Comparison of ENCODE assay signal across 17 mouse cellular contexts in the genomic region with DNA sequence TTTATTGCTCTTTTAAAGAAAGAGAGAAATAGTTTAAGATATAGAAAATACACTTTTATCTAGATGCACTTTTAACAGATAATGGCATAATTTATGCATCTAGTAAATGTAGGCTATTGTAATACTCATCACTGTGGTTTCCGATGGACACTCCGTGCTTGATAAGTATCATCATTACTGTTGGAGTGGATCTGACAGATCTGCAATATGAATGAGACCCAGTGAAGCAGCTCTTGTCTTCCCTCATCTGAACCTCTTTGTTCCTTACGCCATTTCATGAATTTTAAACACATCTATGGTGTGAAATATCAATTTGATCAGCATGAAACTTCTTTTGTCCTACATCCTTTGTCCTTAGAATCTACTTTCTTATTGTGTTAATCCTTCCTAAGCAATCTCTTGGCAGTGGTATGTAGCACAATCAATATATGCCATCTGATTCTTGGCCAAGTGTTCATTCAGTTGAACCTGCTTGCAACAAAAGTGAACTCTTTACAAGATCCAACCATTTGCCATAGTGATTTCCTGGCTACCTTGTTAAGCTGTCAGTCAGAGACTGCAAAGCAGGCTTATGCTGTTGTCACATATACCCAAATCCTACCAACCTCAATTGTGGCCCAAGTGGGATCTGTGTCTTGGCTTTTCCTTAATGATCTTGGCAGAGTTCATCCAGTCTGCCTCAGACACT.
DNase-seq lines count a peak whose midpoint lies in the region; ATAC-seq and TF ChIP-seq lines count a peak whose summit lies in the region.
"Had no signal": no experiment of that assay in that cellular context is flagged by ENCODE, and none has a peak within 500 bp of the region (broad histone marks: within the 10 kb centered on the region; RNA-seq: fewer than 3 reads in every experiment).

No protein-coding gene starts in this region.

- no peaks in the 10 kb centered on the region for H3K9me3 ChIP-seq in forebrain, embryonic 15.5 days
- no peaks in the 10 kb centered on the region for H3K9me3 ChIP-seq in forebrain, embryonic 10.5 days
- H3K9me3 ChIP-seq in hindbrain, embryonic 15.5 days: no peaks in the 10 kb centered on the region
- H3K9me3 ChIP-seq in midbrain, embryonic 15.5 days: no peaks in the 10 kb centered on the region
- H3K9me3 ChIP-seq: embryonic facial prominence, embryonic 10.5 days; limb, embryonic 15.5 days had no signal

- H3K4me2 ChIP-seq in forebrain, embryonic 15.5 days (replicated peaks): no peak overlapping the region
- no peak overlapping the region for H3K4me2 ChIP-seq in hindbrain, embryonic 15.5 days
- no peak overlapping the region for H3K4me2 ChIP-seq in midbrain, embryonic 15.5 days
- H3K4me2 ChIP-seq: limb, embryonic 15.5 days had no signal

- 66% methylated on average over 3 of the region's 3 CpGs for WGBS in forebrain, embryonic 15.5 days
- 88% methylated on average over 3 of the region's 3 CpGs for WGBS in forebrain, embryonic 10.5 days
- 33% methylated on average over 3 of the region's 3 CpGs for WGBS in hindbrain, embryonic 15.5 days
- 28% methylated on average over 3 of the region's 3 CpGs for WGBS in midbrain, embryonic 15.5 days
- 92% methylated on average over 3 of the region's 3 CpGs for WGBS in heart, adult 2 months

- H3K27ac ChIP-seq in forebrain, embryonic 15.5 days (replicated peaks): no peak overlapping the region
- H3K27ac ChIP-seq in forebrain, embryonic 10.5 days: no peak overlapping the region
- no peak overlapping the region for H3K27ac ChIP-seq in hindbrain, embryonic 15.5 days (replicated peaks)
- no peak overlapping the region for H3K27ac ChIP-seq in midbrain, embryonic 15.5 days
- H3K27ac ChIP-seq in heart, adult 2 months: no peak overlapping the region
- H3K27ac ChIP-seq: embryonic facial prominence, embryonic 10.5 days; kidney, postnatal 0 days; limb, embryonic 15.5 days; macrophage had no signal

- no peak for TF ChIP-seq EP300 in heart, adult 2 months (IDR thresholded peaks at IDR 0.05; ENCODE audit: insufficient read depth, low read depth, low read length)

- no peak for TF ChIP-seq CTCF in brain, embryonic 14.5 days (IDR thresholded peaks at IDR 0.05; ENCODE audit: borderline replicate concordance, extremely low read depth, insufficient read depth, insufficient read length)
- no peak for TF ChIP-seq CTCF in heart, adult 2 months (IDR thresholded peaks at IDR 0.05)

- intact Hi-C loops in heart, adult 2 months (cut with DNase I): no loop called here

- peak; percentile 43 for ATAC-seq in forebrain, embryonic 15.5 days (replicated peaks)
- peak; percentile 23; the same call in 1 of the 2 replicates for ATAC-seq in hindbrain, embryonic 15.5 days (ENCODE audit: low FRiP score, low read depth)
- peak; percentile 85 for ATAC-seq in midbrain, embryonic 15.5 days (replicated peaks)

- H3K4me1 ChIP-seq in forebrain, embryonic 15.5 days: no peaks in the 10 kb centered on the region
- no peaks in the 10 kb centered on the region for H3K4me1 ChIP-seq in forebrain, embryonic 10.5 days
- H3K4me1 ChIP-seq in hindbrain, embryonic 15.5 days (replicated peaks): no peaks in the 10 kb centered on the region
- no peaks in the 10 kb centered on the region for H3K4me1 ChIP-seq in midbrain, embryonic 15.5 days
- H3K4me1 ChIP-seq in heart, adult 2 months (ENCODE audit: control insufficient read depth, insufficient read depth, low read length): no peaks in the 10 kb centered on the region
- H3K4me1 ChIP-seq: embryonic facial prominence, embryonic 10.5 days; limb, embryonic 15.5 days had no signal

- no peaks in the 10 kb centered on the region for H3K36me3 ChIP-seq in forebrain, embryonic 15.5 days
- no peaks in the 10 kb centered on the region for H3K36me3 ChIP-seq in forebrain, embryonic 10.5 days (replicated peaks)
- H3K36me3 ChIP-seq in hindbrain, embryonic 15.5 days: no peaks in the 10 kb centered on the region
- no peaks in the 10 kb centered on the region for H3K36me3 ChIP-seq in midbrain, embryonic 15.5 days (replicated peaks)
- no peaks in the 10 kb centered on the region for H3K36me3 ChIP-seq in heart, adult 2 months (ENCODE audit: control insufficient read depth, insufficient read depth, low read length)
- H3K36me3 ChIP-seq: embryonic facial prominence, embryonic 10.5 days; limb, embryonic 15.5 days had no signal

- DNase-seq in forebrain, embryonic 10.5 days (ENCODE audit: extremely low spot score, low spot score): no peak
- peak; percentile 69 for DNase-seq in brain, embryonic 14.5 days (ENCODE audit: low read depth)
- no peak for DNase-seq in heart, adult 2 months
- DNase-seq in layer of hippocampus, adult 9-11 months: no peak
- DNase-seq: adrenal gland, postnatal 25 days; cerebellum, adult 9-11 months; gastrocnemius, postnatal 36 days; kidney, adult 18-20 months; left cerebral cortex, postnatal 4 days; thymus, postnatal 36 days had no signal

- H3K79me2 ChIP-seq in heart, adult 2 months (replicated peaks; ENCODE audit: control insufficient read depth, insufficient read depth, low read length): no peaks in the 10 kb centered on the region

- H3K9ac ChIP-seq in forebrain, embryonic 15.5 days (replicated peaks): no peak overlapping the region
- H3K9ac ChIP-seq in hindbrain, embryonic 15.5 days: no peak overlapping the region
- no peak overlapping the region for H3K9ac ChIP-seq in midbrain, embryonic 15.5 days
- H3K9ac ChIP-seq in heart, adult 2 months (ENCODE audit: low read depth, low read length): no peak overlapping the region
- H3K9ac ChIP-seq: limb, embryonic 15.5 days had no signal

- TF ChIP-seq POLR2A in brain, embryonic 14.5 days (IDR thresholded peaks at IDR 0.05; ENCODE audit: borderline replicate concordance, extremely low read depth, insufficient read depth, insufficient read length, poor library complexity, severe bottlenecking): no peak
- TF ChIP-seq POLR2A in heart, adult 2 months (IDR thresholded peaks at IDR 0.05; ENCODE audit: insufficient read depth, low read depth, low read length): no peak

- no peak overlapping the region for H3K4me3 ChIP-seq in forebrain, embryonic 15.5 days
- no peak overlapping the region for H3K4me3 ChIP-seq in forebrain, embryonic 10.5 days
- H3K4me3 ChIP-seq in hindbrain, embryonic 15.5 days: no peak overlapping the region
- no peak overlapping the region for H3K4me3 ChIP-seq in midbrain, embryonic 15.5 days
- no peak overlapping the region for H3K4me3 ChIP-seq in heart, adult 2 months
- H3K4me3 ChIP-seq: embryonic facial prominence, embryonic 10.5 days; limb, embryonic 15.5 days had no signal

- H3K27me3 ChIP-seq in forebrain, embryonic 15.5 days: no peaks in the 10 kb centered on the region
- no peaks in the 10 kb centered on the region for H3K27me3 ChIP-seq in forebrain, embryonic 10.5 days (ENCODE audit: poor library complexity, severe bottlenecking)
- no peaks in the 10 kb centered on the region for H3K27me3 ChIP-seq in hindbrain, embryonic 15.5 days
- no peaks in the 10 kb centered on the region for H3K27me3 ChIP-seq in midbrain, embryonic 15.5 days (replicated peaks)
- H3K27me3 ChIP-seq in heart, adult 2 months (ENCODE audit: control insufficient read depth, insufficient read depth, low read length): no peaks in the 10 kb centered on the region
- H3K27me3 ChIP-seq: limb, embryonic 15.5 days had no signal

Comparison
In these comparisons a context has a peak if more than half of its experiments do, and no peak if none do; other contexts are left out.
1. ATAC-seq: peak in every context shown above with its lines; median percentile 85 in midbrain, embryonic 15.5 days; 43 in forebrain, embryonic 15.5 days; 23 in hindbrain, embryonic 15.5 days.